Mouse (Mus musculus) kidney, adult 2 months (tissue): ENCODE data around the gene Sgip1.

Experiments used
- CTCF ChIP-seq: fragments of 200-500 bp; conservative IDR thresholded peaks from 2 replicates; pipeline ENCODE4 v1.5.1; 2011; ENCODE audit warnings: low read depth, mild to moderate bottlenecking, control low read depth, low read length, moderate library complexity, mixed read lengths; ENCODE audit not compliant: insufficient read depth, insufficient read length
- POLR2A ChIP-seq: fragments of 200-500 bp; IDR thresholded peaks from one replicate; pipeline ENCODE4 v1.6.1; 2011; ENCODE audit warnings: low read depth, low read length, control low read depth

GRCm38 (mm10) chr4:102730976-102731375 lies 10.1 kb upstream of the Sgip1 start:
- TF ChIP-seq CTCF, result no peak
- TF ChIP-seq POLR2A, result no peak
